Mouse (Mus musculus) erythroid progenitor cell, adult 5-6 weeks (primary cell): Measurements from ENCODE around the gene Rhbdf2. TPM values are rescaled to one million over a fixed set of nuclear protein-coding genes. Genes with fewer than 3 reads are reported as not detected.
"Not testable (repeated sequence)": the region's sequence is repeated elsewhere in the genome, so short reads cannot be mapped to it uniquely, and the experiment has no call there.

Experiments used
- ATAC-seq: replicated peaks from 2 replicates; pipeline ENCODE4 v1.8.0; 2016; ENCODE audit warnings: moderate number of reproducible peaks, mild to moderate bottlenecking, moderate TSS enrichment, inconsistent platforms; ENCODE audit not compliant: poor library complexity, low FRiP score, severe bottlenecking
- total RNA-seq, 2 experiments: library from RNA; stranded (forward) in 1 of 2; stranded (reverse) in 1 of 2; fragments of 150-400 nt in 1 of 2; fragments of 186-747, 209-891 nt in 1 of 2; gene quantifications; 2 replicates each; pipeline versions ENCODE4 v1.2.3 to v1.2.4; 2015 to 2017; ENCODE audit warnings: low replicate concordance in 2 of 2

Rhbdf2 gene
- total RNA-seq, 2 experiments from 2014 or later: 6.3 to 11.5 TPM

GRCm38 (mm10) chr11:116623281-116624124 is 3.3 kb downstream of the Rhbdf2 start:
- ATAC-seq: peak; percentile 2; the same call in 1 of the 2 replicates

DNA sequence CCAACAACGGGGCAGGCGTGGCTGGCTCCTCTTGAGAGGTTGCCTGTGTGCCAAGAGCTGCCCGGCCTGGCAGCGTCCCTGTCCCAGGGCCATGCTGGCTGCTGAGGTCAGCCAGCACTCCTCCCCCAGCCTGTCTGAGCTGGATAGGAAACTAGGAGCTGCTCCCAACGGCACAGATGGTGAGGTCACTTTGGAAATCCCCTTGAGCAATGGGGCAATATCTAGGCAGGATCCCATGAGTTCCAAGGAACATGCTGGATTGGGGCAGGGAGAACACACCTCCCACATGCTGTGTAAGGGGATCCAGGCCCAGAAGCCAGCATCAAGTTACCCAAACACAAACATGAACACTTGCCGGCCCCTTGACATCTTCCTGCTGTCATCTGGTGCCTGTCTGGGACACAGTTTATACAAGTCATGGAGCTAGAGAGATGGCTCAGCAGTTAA is 5.5 kb downstream of the Rhbdf2 start:
- ATAC-seq: no peak

- ATAC-seq: peak; percentile 28; the same call in 1 of the 2 replicates
These were observed 6.1 kb downstream of the Rhbdf2 start for GRCm38 (mm10) chr11:116620559-116621253.

DNA sequence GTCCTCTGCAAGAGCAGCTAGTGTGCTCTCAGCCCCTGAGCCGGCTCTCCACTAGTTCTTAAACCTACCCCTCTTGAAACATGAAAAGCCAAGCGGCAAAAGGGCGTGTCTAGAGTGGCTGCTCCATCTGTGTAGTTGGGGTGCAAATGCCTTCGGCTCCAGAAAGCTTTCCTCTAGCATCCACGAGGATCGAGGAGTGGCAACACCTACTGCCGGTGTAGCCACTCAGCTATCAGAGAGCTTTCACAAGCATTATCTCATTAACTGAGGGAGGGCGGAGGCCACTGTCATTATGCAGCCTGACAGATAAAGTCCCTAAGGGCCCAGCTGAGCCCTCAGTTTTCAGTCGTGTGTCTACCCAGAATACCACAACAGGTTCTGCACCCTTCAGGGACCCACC is 6.7 kb downstream of the Rhbdf2 start:
- peak; percentile 68 for ATAC-seq

GRCm38 (mm10) chr11:116619561-116619960 is 7.3 kb downstream of the Rhbdf2 start:
- ATAC-seq: no peak

- no peak for ATAC-seq
These were observed 7.7 kb downstream of the Rhbdf2 start for GRCm38 (mm10) chr11:116619156-116619555.

- ATAC-seq: no peak
These were observed 8.2 kb downstream of the Rhbdf2 start for GRCm38 (mm10) chr11:116618666-116619065.

GRCm38 (mm10) chr11:116617641-116618040 is 9.2 kb downstream of the Rhbdf2 start:
- no peak for ATAC-seq

DNA sequence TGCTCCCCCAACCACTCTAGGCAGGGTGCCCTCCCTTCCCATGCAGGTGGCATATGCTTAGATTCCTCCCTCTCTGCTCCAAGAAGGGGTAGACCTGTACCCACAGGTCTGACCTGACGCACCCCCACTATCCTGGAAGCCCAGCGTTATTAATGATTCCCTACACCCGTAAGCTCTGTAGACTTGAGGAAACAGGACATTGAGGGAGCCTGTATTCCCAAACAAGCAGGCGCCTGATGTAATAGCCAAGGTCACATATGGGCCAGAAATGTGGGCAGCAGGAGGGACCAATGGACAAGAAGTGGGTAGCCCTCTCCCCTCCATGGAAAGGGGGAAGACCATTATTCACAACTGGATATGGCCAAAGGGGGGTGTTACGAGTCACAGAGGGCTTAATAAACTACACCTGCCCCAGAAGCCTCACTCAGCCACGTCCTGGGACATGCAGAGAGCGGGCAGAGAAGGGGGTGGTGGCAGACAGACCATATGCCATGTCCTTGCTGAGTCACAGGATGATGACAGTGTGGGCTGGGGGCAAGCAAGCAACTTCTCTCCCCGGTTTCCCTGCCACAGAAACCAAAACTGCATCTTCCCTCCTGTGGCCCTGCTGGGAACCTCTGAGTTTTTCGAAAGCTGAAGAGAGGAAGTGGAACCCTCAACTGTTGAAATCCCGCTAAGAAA is 10.2 kb downstream of the Rhbdf2 start:
- no peak for ATAC-seq

GRCm38 (mm10) chr11:116615735-116616437 is 10.9 kb downstream of the Rhbdf2 start:
- peak; percentile 71 for ATAC-seq

- no peak for ATAC-seq
These were observed 13.6 kb downstream of the Rhbdf2 start for GRCm38 (mm10) chr11:116613234-116613633.

GRCm38 (mm10) chr11:116612554-116612953 is 14.3 kb downstream of the Rhbdf2 start:
- no peak for ATAC-seq

DNA sequence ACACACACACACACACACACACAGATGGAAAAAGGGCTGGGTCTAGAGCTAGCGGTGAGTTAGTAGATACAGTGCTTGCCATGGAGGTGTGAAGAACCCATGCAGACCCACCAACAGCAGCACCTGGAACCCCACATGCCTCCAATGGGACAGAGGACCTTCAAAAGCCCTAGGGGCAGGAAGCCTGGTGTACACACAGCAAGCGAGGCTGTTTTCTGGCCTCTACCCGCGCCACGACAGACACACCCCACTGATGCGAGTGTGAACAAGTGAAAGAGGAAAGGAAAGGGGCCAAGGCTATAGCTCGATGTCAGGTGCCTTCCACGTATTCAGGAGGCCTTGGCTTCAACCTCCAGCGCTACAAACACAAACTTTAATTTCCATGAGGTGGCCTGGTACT is 14.9 kb downstream of the Rhbdf2 start:
- ATAC-seq: no peak

GRCm38 (mm10) chr11:116611168-116611567 is 15.7 kb downstream of the Rhbdf2 start:
- not testable (repeated sequence) for ATAC-seq

DNA sequence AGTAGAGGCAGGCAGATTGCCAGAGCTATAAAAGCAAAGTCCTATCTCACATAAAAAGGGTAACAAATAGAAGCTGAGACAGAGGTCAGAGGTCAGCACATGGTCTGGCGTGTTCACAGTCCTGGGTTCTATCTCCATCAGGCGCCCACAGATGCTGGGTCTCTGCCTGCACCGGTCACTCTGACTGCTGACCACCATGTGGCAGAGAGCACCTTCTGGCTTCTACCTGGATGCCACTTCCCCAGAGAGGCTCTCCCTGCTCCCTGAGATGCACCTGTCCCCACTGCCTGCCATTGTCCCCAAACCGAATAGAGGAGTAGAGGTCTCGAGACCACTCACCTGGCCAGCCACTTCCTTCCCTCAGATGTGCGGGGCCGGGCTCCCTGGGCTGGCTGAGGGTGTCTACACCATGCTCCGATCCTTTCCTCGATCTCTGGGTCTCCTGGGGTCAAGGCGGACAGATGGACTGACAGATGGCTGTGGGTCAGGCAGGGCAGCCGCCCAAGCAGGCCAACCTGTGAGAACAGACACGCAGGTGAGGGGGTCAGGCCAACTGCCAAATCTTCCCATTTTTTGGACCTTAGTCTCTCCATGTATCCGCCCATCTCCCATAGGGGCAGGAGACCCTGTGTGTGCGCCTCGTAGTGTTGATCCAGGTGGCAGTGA is 16.7 kb downstream of the Rhbdf2 start:
- ATAC-seq: no peak

DNA sequence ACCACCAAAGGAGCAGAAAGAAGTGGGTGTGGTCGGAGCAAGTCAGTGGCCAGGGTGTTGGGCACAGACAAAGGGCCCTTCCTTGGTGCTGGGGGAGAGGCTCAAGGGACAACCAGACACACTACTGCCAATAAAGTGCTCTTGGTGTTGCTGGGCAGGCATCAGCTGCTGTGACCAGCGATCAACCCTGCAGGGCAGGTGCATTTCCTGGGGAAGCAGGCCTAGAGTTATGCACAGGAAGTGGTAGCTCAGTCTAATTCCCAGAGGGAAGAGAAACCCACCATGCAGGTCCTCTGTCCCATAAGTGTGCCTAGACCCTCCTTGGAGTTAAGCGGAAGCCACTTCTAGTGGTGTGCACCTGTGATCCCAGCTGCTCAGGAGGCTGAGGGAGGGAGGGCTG is 19.1 kb downstream of the Rhbdf2 start:
- no peak for ATAC-seq

DNA sequence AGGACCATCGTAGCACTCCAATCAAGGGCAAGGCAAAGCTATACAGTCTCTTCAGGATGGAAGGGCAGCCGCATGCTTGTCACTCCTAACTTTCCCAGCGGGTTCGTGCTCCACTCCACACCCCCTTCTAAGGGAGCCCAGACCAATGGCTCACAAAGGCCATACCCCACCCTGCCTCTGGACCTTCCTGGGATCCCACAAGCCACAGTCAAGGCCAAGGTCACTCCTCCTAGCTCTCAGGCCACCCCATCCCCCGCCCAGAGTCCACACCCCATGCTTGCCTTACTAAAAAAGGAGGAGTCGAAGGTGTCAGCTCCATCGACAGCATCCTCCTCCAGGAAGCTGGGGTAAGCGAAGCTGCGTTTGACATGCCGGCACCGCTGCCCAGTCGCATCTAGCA is 22.7 kb downstream of the Rhbdf2 start:
- ATAC-seq: no peak

DNA sequence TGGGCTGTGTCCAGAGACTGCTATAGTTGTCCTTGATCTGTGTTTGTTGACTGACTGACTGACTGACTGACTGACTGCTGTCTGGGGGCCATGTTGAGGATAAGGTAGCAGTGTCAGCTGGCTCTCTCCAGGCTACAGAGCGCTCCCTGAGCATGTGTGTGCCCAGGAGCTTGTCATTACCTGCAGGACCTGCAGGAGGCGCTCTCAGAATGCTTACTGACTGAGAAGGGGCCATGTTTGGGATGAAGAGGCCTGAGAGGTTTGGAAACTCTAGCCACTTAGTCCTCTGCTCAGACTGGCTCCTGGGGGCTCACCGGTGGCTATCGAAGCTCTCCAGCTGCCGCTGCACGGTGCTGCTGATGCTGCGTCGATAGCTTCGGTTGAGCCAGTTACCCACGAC is 23.5 kb downstream of the Rhbdf2 start:
- peak; percentile 57; the same call in 1 of the 2 replicates for ATAC-seq

DNA sequence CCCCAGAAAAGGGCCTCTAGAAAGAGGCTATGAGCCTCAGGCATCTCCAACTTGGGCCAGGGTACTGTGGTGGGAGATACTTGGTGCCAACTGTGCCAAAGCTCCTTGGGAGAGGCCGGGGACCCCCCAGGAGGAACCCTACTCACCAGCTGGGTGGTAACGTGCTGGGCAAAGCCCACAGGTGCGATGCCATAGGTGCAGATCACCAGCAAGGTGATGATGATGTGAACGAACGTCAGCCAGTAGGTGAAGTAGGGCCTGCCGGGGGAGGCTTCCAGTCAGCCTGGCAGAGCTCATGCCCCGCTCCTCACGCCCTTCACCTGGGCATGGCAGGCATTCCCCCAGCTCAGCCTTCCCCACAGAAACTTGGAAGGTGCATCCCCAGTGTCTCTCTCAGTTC is 24.8 kb downstream of the Rhbdf2 start:
- ATAC-seq: no peak
